Mouse (Mus musculus): ENCODE measurements around the gene Zfp553. TPM values are rescaled to one million over a fixed set of nuclear protein-coding genes. Genes with fewer than 3 reads are reported as not detected.

The Zfp553 gene
- total and polyA plus RNA-seq, 3 experiments = 9.8 to 17.4 (median 15.0) TPM

DNA sequence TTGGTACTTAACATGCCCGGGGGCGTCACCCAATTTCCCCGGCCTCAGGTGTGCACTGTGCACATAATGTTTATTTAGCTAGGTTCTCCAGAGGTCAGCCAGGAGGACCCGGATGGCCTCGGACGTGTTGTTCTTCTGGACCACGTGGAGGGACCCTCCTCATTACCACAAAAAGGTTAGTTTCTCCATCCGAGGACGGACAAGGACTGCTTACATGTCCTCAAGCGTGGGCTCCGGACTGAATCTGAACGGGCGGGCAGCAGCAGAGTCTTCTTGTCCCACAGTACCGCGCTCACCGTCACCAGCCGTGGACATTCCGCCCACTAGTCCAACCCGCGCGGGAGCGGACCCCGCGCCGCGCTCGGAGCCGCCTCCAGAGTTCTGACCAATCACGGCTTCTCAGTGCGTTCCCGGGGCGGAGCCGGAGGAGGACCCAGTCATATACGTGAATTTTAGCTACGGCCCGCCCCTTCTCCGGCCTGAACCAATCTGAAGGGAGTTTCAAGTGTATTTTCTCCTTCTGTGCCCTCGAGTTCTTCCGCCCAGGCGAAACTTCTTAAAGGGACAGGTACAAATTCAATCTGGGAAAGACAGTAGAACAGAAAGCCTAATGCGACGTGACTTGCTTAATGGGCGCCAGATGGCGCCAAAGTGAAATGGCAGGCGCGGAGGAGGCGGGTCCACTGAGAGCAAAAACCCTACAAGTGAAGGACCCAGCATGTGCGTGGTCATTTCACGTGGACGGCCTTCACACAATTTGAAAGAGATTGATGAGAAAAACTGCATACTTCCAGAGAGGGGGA, 27.6 kb downstream of the Zfp553 start, which contains the start of gene Dctpp1:
Dctpp1 (minus strand) TSS at position 401 of the 803 bp plus-strand sequence.
- Histone ChIP-seq H3K9me3 (replicated peaks; ENCODE audit: low read length) (no peaks in the 10 kb centered on the region), H3K4me3 (replicated peaks in 1 of 3; ENCODE audit: low read depth in 2 of 3, low read length in 2 of 3, poor library complexity in 1 of 3) (peak within 1 kb of the TSS; percentile 66 to 76 (median 66)), H3K9ac (ENCODE audit: insufficient read depth, low read depth) (peak within 1 kb of the TSS; percentile 56), H3K27ac (ENCODE audit: insufficient read depth, low read depth) (no peak within 1 kb of the TSS), H3K4me1 (ENCODE audit: control insufficient read depth in 1 of 2, insufficient read depth in 2 of 2) (peaks cover 9 to 36% of the 10 kb centered on the region in 2 experiments; a peak in 3 of 4 replicates), H3K79me2 (replicated peaks; ENCODE audit: control insufficient read depth, extremely low read depth, insufficient read depth, poor library complexity, severe bottlenecking) (peaks cover 15% of the 10 kb centered on the region), H3K4me2 (ENCODE audit: insufficient read depth, low read depth, poor library complexity, severe bottlenecking) (peak within 1 kb of the TSS; percentile 64), H3K27me3 (replicated peaks) (no peaks in the 10 kb centered on the region), H3K36me3 (replicated peaks in 1 of 2; ENCODE audit: control insufficient read depth in 1 of 2, insufficient read depth in 1 of 2, low read length in 1 of 2) (peaks cover 19 to 35% of the 10 kb centered on the region in 2 experiments)
- dilution Hi-C loops (cut with MboI; ENCODE audit: extremely low pct_ligation_motif_present, extremely low pct_unique_long_range_greater_than_20kb, low sequenced_read_pairs) = no loop called here
- in situ Hi-C loops (cut with MboI; ENCODE audit: low pct_ligation_motif_present, low pct_unique_long_range_greater_than_20kb, low sequenced_read_pairs) = loop anchor here (10.0 kb wide), 1 partner anchor 74 kb away; no protein-coding TSS in a partner anchor
- peak; percentile 99 for DNase-seq (ENCODE audit: extremely low read depth)
- no peak for TF ChIP-seq JUN (IDR thresholded peaks at IDR 0.05; ENCODE audit: insufficient read depth, low read depth, low read length)
- TF ChIP-seq PAX5 (IDR thresholded peaks at IDR 0.05; ENCODE audit: low read length) = no peak
- TF ChIP-seq TCF12 (IDR thresholded peaks at IDR 0.05; ENCODE audit: low read depth, low read length) = peak; percentile 49; the same call in 1 of the 2 replicates
- no peak for TF ChIP-seq EP300 (IDR thresholded peaks at IDR 0.05; ENCODE audit: low read length)
- TF ChIP-seq ZMIZ1 (IDR thresholded peaks at IDR 0.05; ENCODE audit: low read depth, low read length) = no peak; the same call in 1 of the 2 replicates
- TF ChIP-seq UBTF (IDR thresholded peaks at IDR 0.05; ENCODE audit: low read depth, low read length) = no peak
- TF ChIP-seq BHLHE40 (IDR thresholded peaks at IDR 0.05; ENCODE audit: low read depth, low read length) = peak; percentile 69
- 0 out of 2 replicates have a peak, but pooled peaks have one; percentile 9 for TF ChIP-seq NRF1 (IDR thresholded peaks at IDR 0.05; ENCODE audit: low read depth, low read length)
- peak; percentile 90 for TF ChIP-seq MAX (IDR thresholded peaks at IDR 0.05; ENCODE audit: low read length)
- TF ChIP-seq CHD1 (IDR thresholded peaks at IDR 0.05; ENCODE audit: low read depth, low read length) = no peak
- TF ChIP-seq GABPA (IDR thresholded peaks at IDR 0.05; ENCODE audit: insufficient replicate concordance, low read depth, low read length) = no peak
- TF ChIP-seq SIN3A (IDR thresholded peaks at IDR 0.05; ENCODE audit: low read length) = peak; percentile 97
- TF ChIP-seq E2F4 (IDR thresholded peaks at IDR 0.05; ENCODE audit: insufficient replicate concordance, low read depth, low read length) = peak; percentile 72; the same call in 1 of the 2 replicates
- TF ChIP-seq MYC (IDR thresholded peaks at IDR 0.05; ENCODE audit: low read depth, low read length) = peak; percentile 96
- TF ChIP-seq KAT2A (IDR thresholded peaks at IDR 0.05; ENCODE audit: insufficient replicate concordance, low read length) = 0 out of 2 replicates have a peak, but pooled peaks have one; percentile 44
- TF ChIP-seq CHD2 (IDR thresholded peaks at IDR 0.05; ENCODE audit: low read length) = peak; percentile 73
- TF ChIP-seq TBP (conservative IDR thresholded peaks at IDR 0.05; ENCODE audit: low read depth, low read length) = 0 out of 2 replicates have a peak, but pooled peaks have one; percentile 34
- no peak for TF ChIP-seq USF2 (conservative IDR thresholded peaks at IDR 0.05; ENCODE audit: low read depth, low read length)
- TF ChIP-seq CTCF (conservative IDR thresholded peaks at IDR 0.05 in 1 of 2, IDR thresholded peaks at IDR 0.05 in 1 of 2; ENCODE audit: low read depth in 2 of 2, low read length in 2 of 2) = peak; percentile 42 to 94
- peak; percentile 45 for TF ChIP-seq JUND (conservative IDR thresholded peaks at IDR 0.05; ENCODE audit: low read depth, low read length)
- peak; percentile 77 for TF ChIP-seq HCFC1 (IDR thresholded peaks at IDR 0.05; ENCODE audit: low read depth, low read length)
- TF ChIP-seq IRF4 (IDR thresholded peaks at IDR 0.05; ENCODE audit: low read depth, low read length) = peak; percentile 87
- TF ChIP-seq POLR2AphosphoS2 (IDR thresholded peaks at IDR 0.05; ENCODE audit: low read depth, low read length) = no peak
- no peak for TF ChIP-seq ZNF384 (IDR thresholded peaks at IDR 0.05; ENCODE audit: low read depth, low read length)
- TF ChIP-seq RCOR1 (conservative IDR thresholded peaks at IDR 0.05; ENCODE audit: low read depth, low read length) = no peak
- TF ChIP-seq USF1 (IDR thresholded peaks at IDR 0.05; ENCODE audit: low read depth, low read length) = no peak
- TF ChIP-seq ZC3H11A (IDR thresholded peaks at IDR 0.05; ENCODE audit: low read depth, low read length) = peak; percentile 52; the same call in 1 of the 2 replicates
- TF ChIP-seq ELF1 (IDR thresholded peaks at IDR 0.05; ENCODE audit: low read depth, low read length) = peak; percentile 93
- no peak for TF ChIP-seq ETS1 (conservative IDR thresholded peaks at IDR 0.05; ENCODE audit: low read depth, low read length)
- no peak for TF ChIP-seq MAFK (IDR thresholded peaks at IDR 0.05; ENCODE audit: insufficient replicate concordance, low read length)
- no peak for TF ChIP-seq ZKSCAN1 (IDR thresholded peaks at IDR 0.05; ENCODE audit: borderline replicate concordance, low read depth, low read length)
- peak; percentile 45; the same call in 1 of the 2 replicates for TF ChIP-seq MAZ (IDR thresholded peaks at IDR 0.05; ENCODE audit: low read depth, low read length)
- TF ChIP-seq NELFE (IDR thresholded peaks at IDR 0.05; ENCODE audit: low read depth, low read length) = peak; percentile 74
- TF ChIP-seq POLR2A (IDR thresholded peaks at IDR 0.05; ENCODE audit: low read depth, low read length) = peak; percentile 88
- TF ChIP-seq MXI1 (IDR thresholded peaks at IDR 0.05; ENCODE audit: low read depth, low read length) = peak; percentile 89
- TF ChIP-seq SMC3 (IDR thresholded peaks at IDR 0.05; ENCODE audit: low read depth, low read length) = peak; percentile 95
- TF ChIP-seq RAD21 (IDR thresholded peaks at IDR 0.05; ENCODE audit: low read depth, low read length) = peak; percentile 94
- peak; percentile 6; the same call in 1 of the 2 replicates for TF ChIP-seq MEF2A (IDR thresholded peaks at IDR 0.05; ENCODE audit: borderline replicate concordance, low read depth, low read length)
